Mouse (Mus musculus) embryonic facial prominence, embryonic 14.5 days (tissue): ENCODE data around the gene Cdh11. TPM values are rescaled to one million over a fixed set of nuclear protein-coding genes. Genes with fewer than 3 reads are reported as not detected.

ENCODE experiments used
- ATAC-seq: fragments of 200-750 bp; cut with Nextera tagmentation; 2 replicates; pipeline ENCODE4 v1.8.0; 2017; ENCODE audit warnings: low read depth, moderate number of reproducible peaks, moderate TSS enrichment
- DNase-seq: peaks from one replicate; pipeline ENCODE4 v3.0.0-alpha.2; 2015; ENCODE audit warnings: low spot score
- H3K27ac ChIP-seq: fragments of 300-500 bp; sonication (generic); replicated peaks from 2 replicates; pipeline ENCODE4 v1.5.1; 2014; ENCODE audit warnings: low read depth, mild to moderate bottlenecking, low read length, moderate library complexity
- H3K27me3 ChIP-seq: fragments of 300-500 bp; sonication (generic); replicated peaks from 2 replicates; pipeline ENCODE4 v1.6.1; 2014; ENCODE audit warnings: low read length; ENCODE audit not compliant: control insufficient read depth, insufficient read depth
- H3K36me3 ChIP-seq: fragments of 300-500 bp; sonication (generic); 2 replicates; pipeline ENCODE4 v1.6.1; 2014; ENCODE audit warnings: low read length, mixed read lengths; ENCODE audit not compliant: control insufficient read depth, insufficient read depth
- H3K4me1 ChIP-seq: fragments of 300-500 bp; sonication (generic); 2 replicates; pipeline ENCODE4 v1.6.1; 2014; ENCODE audit warnings: antibody characterized with exemption, low read length; ENCODE audit not compliant: control insufficient read depth, insufficient read depth
- H3K4me2 ChIP-seq: fragments of 300-500 bp; sonication (generic); 2 replicates; pipeline ENCODE4 v1.6.1; 2014; ENCODE audit warnings: low read depth, mild to moderate bottlenecking, low read length, moderate library complexity, mixed read lengths
- H3K4me3 ChIP-seq: fragments of 300-500 bp; sonication (generic); 2 replicates; pipeline ENCODE4 v1.5.1; 2014; ENCODE audit warnings: low read depth, mild to moderate bottlenecking, low read length
- H3K9ac ChIP-seq: fragments of 300-500 bp; sonication (generic); 2 replicates; pipeline ENCODE4 v1.6.1; 2014; ENCODE audit warnings: low read depth, mild to moderate bottlenecking, low read length, moderate library complexity, mixed read lengths
- H3K9me3 ChIP-seq: fragments of 300-500 bp; sonication (generic); 2 replicates; pipeline ENCODE4 v1.6.1; 2016; ENCODE audit warnings: low read length; ENCODE audit not compliant: control insufficient read depth
- WGBS: fragments of 180-500 bp; shearing (Covaris S2); extraction: QIAGEN DNeasy Blood & Tissue Kit; methylation state at CpG from one replicate; pipeline ENCODE4 v1.1.7; 2014; 5-methylcytosine and 5-hydroxymethylcytosine counted together
- polyA plus RNA-seq: library from polyadenylated mRNA; unstranded; fragments of >200 nt; fragmentation: Nextera tagmentation; extraction: Ambion mirVana; gene quantifications from 2 replicates; pipeline ENCODE4 v1.2.1, GENCODE M21; 2014

The Cdh11 gene
- polyA plus RNA-seq = 207 and 239 TPM in 2 replicates

GRCm38 (mm10) chr8:102785592-102786416 is at the start of gene Cdh11:
Gene Cdh11 (minus strand): TSS chr8:102785642.
- peak within 1 kb of the TSS; percentile 96 for H3K9ac ChIP-seq
- no peaks in the 10 kb centered on the region for H3K9me3 ChIP-seq
- peak within 1 kb of the TSS; percentile 75 for H3K4me3 ChIP-seq
- ATAC-seq = no peak
- H3K36me3 ChIP-seq = no peaks in the 10 kb centered on the region
- peak within 1 kb of the TSS; percentile 98 for H3K27ac ChIP-seq
- no peaks in the 10 kb centered on the region for H3K4me1 ChIP-seq
- no peaks in the 10 kb centered on the region for H3K27me3 ChIP-seq
- 3% methylated on average over 23 of the region's 23 CpGs for WGBS
- H3K4me2 ChIP-seq = peak within 1 kb of the TSS; percentile 77
- DNase-seq = peak; percentile 37

- Histone ChIP-seq H3K27me3 (no peaks in the 10 kb centered on the region), H3K4me2 (no peak overlapping the region), H3K4me1 (no peaks in the 10 kb centered on the region), H3K4me3 (no peak overlapping the region), H3K27ac (no peak overlapping the region), H3K9ac (no peak overlapping the region), H3K36me3 (no peaks in the 10 kb centered on the region), H3K9me3 (no peaks in the 10 kb centered on the region)
- ATAC-seq (no peak), DNase-seq (no peak)
- 83% methylated on average over 5 of the region's 5 CpGs for WGBS
Observed at GRCm38 (mm10) chr8:102813959-102814358, 28.5 kb upstream of the Cdh11 start.

GRCm38 (mm10) chr8:102790303-102790702 is 4.9 kb upstream of the Cdh11 start:
- peak; percentile 43 for DNase-seq
- Histone ChIP-seq H3K9ac (no peak overlapping the region), H3K27me3 (no peaks in the 10 kb centered on the region), H3K4me2 (no peak overlapping the region), H3K9me3 (no peaks in the 10 kb centered on the region), H3K27ac (no peak overlapping the region), H3K4me3 (no peak overlapping the region), H3K36me3 (no peaks in the 10 kb centered on the region), H3K4me1 (no peaks in the 10 kb centered on the region)
- 30% methylated on average over 4 of the region's 4 CpGs for WGBS
- ATAC-seq = no peak

- H3K27me3 ChIP-seq = no peaks in the 10 kb centered on the region
- H3K4me1 ChIP-seq = no peaks in the 10 kb centered on the region
- ATAC-seq = 0 out of 2 replicates have a peak, but pooled peaks have one; percentile 7
- H3K9me3 ChIP-seq = no peaks in the 10 kb centered on the region
- peak overlapping the region; percentile 96 for H3K9ac ChIP-seq
- H3K27ac ChIP-seq = peak overlapping the region; percentile 98
- H3K36me3 ChIP-seq = no peaks in the 10 kb centered on the region
- 3% methylated on average over 30 of the region's 31 CpGs for WGBS
- H3K4me3 ChIP-seq = peak overlapping the region; percentile 75
- DNase-seq = peak; percentile 78
- peak overlapping the region; percentile 77 for H3K4me2 ChIP-seq
Observed at GRCm38 (mm10) chr8:102786467-102787360, 1.3 kb upstream of the Cdh11 start.

GRCm38 (mm10) chr8:102784835-102785455 is 497 bp downstream of the Cdh11 start:
- H3K27ac ChIP-seq = peak overlapping the region; percentile 98
- DNase-seq (peak; percentile 94), ATAC-seq (peak; percentile 80)
- under 1% methylated on average over 25 of the region's 55 CpGs for WGBS
- peak overlapping the region; percentile 96 for H3K9ac ChIP-seq
- no peaks in the 10 kb centered on the region for H3K36me3 ChIP-seq
- H3K4me1 ChIP-seq = no peaks in the 10 kb centered on the region
- H3K4me3 ChIP-seq = peak overlapping the region; percentile 75
- H3K4me2 ChIP-seq = peak overlapping the region; percentile 77
- no peaks in the 10 kb centered on the region for H3K27me3 ChIP-seq
- H3K9me3 ChIP-seq = no peaks in the 10 kb centered on the region

- Histone ChIP-seq H3K4me1 (no peaks in the 10 kb centered on the region), H3K36me3 (no peaks in the 10 kb centered on the region), H3K4me3 (peak overlapping the region; percentile 75), H3K27ac (peak overlapping the region; percentile 98), H3K9me3 (no peaks in the 10 kb centered on the region), H3K4me2 (peak overlapping the region; percentile 77), H3K27me3 (no peaks in the 10 kb centered on the region), H3K9ac (peak overlapping the region; percentile 96)
- DNase-seq (peak; percentile 61), ATAC-seq (peak; percentile 27)
- 0% methylated on average over 41 of the region's 42 CpGs for WGBS
Observed at GRCm38 (mm10) chr8:102783821-102784591, 1.4 kb downstream of the Cdh11 start.

GRCm38 (mm10) chr8:102782707-102783489 is 2.5 kb downstream of the Cdh11 start:
- Histone ChIP-seq H3K4me1 (no peaks in the 10 kb centered on the region), H3K4me3 (peak overlapping the region; percentile 75), H3K36me3 (peaks cover 10% of the 10 kb centered on the region; the same call in 1 of the 2 replicates), H3K27ac (peak overlapping the region; percentile 98), H3K4me2 (peak overlapping the region; percentile 77), H3K9me3 (no peaks in the 10 kb centered on the region), H3K27me3 (no peaks in the 10 kb centered on the region), H3K9ac (peak overlapping the region; percentile 96)
- DNase-seq = no peak
- 3% methylated on average over 11 of the region's 11 CpGs for WGBS
- ATAC-seq = no peak
